Mouse (Mus musculus) cerebellum, postnatal 25 days (tissue): Measurements from ENCODE around the gene Xrcc2.
"Not testable (repeated sequence)": the region's sequence is repeated elsewhere in the genome, so short reads cannot be mapped to it uniquely, and the experiment has no call there.

Source experiments
- DNase-seq, 2 experiments: peaks; one replicate each; pipeline ENCODE4 v3.0.0; 2021; ENCODE audit warnings: mixed read lengths in 2 of 2

Xrcc2 gene

DNA sequence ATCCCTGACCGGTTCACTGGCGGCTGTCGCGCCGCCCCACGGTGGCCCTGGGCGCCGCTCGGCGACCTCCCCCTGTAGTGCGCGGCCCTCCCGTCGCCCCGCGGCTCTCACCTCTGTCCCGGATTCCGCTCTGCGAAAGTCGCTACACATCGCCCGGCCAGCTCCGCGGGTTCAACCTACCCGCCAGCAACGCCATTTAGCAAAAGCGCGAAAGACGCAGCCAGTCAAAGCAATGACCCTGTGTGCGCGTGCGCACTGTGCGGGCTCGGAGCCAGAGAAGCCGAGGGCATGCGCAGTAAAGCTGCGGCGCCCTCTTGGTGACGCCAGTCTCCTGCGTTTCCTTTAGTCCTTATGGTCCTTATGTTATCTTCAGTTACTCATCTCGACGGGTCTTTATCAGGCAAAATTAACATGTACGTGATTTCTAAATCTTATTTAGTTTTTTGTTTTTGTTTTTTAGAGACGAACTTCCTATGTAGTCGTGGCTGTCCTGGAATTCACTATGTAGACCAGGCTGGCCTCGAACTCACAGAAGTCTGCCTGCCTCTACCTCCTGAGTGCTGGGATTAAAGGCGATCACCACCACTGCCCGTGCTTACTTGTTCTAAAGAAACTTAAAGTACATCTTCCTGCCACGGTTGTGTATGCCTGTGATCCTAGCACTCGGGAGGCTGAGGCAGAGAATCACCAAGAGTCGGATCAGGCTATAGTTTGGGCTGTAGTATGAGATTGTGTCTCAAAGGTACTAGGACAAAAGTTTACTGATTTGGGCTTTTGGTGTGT lies at the start of gene Xrcc2:
Xrcc2 (minus strand) TSS at position 259 of the 783 bp plus-strand sequence.
- DNase-seq: peak; percentile 98 to 99

- DNase-seq: no peak
Observed at GRCm38 (mm10) chr5:25754236-25754766, 48.7 kb upstream of the Xrcc2 start.

GRCm38 (mm10) chr5:25753556-25754235 lies 48.1 kb upstream of the Xrcc2 start:
- DNase-seq: no peak

GRCm38 (mm10) chr5:25752862-25753261 lies 47.2 kb upstream of the Xrcc2 start:
- peak; percentile 39 to 41 for DNase-seq

DNA sequence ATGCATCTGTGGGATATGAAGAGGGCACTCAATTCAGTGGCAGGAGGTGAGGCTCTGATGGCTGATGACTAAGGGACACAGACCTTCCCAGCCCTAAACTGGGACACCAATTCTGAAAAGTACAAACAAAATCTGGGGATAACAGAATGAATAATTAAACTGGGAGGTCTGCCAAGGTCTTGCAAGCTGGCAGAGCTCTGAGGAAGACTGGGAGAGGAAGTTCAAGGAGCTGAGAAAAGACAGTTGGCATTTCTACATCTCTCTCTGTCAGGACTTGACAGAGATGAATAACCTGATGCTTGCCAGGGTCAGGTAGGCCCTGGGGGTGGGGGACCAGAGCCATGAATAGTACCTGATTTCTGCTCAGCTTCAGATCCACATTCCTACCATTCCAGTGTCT lies 45.9 kb upstream of the Xrcc2 start:
- peak in 1 of 2 experiments; percentile 16 for DNase-seq

DNA sequence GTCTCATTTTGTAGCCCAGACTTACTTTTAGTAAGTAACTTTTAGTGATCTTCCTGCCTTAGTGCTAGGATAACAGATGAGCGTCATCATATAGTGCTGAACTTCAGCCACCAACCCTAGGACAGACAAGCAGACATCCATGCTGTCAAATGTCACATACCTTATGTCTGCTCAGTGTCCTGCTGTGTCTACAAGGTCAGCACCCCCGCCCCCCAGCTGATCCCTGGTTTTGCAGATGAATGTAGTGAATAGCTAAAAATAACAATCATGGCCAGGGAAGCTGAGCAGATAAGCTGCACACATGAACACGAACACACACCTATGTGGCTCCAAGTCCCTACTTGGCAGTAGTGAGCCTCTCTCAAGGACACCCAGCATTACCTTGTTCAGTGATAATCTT lies 43.0 kb upstream of the Xrcc2 start:
- no peak for DNase-seq

DNA sequence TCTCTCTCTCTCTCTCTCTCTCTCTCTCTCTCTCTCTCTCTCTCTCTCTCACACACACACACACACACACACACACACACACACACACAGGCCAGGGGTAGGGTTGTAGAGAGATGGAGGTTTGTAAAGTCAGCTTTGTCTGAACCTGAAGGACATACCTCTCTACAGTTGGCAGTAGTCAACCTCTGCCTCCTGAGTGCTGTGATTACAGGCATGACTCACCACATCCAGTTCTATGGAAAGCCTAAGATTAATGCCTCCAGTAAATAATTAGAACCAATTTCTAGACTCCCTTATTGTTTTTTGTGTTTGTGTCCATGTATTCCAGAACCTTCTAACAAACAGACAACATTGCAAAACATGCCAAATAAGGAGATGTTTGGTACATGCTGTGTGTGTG lies 42.3 kb upstream of the Xrcc2 start:
- no peak for DNase-seq

DNA sequence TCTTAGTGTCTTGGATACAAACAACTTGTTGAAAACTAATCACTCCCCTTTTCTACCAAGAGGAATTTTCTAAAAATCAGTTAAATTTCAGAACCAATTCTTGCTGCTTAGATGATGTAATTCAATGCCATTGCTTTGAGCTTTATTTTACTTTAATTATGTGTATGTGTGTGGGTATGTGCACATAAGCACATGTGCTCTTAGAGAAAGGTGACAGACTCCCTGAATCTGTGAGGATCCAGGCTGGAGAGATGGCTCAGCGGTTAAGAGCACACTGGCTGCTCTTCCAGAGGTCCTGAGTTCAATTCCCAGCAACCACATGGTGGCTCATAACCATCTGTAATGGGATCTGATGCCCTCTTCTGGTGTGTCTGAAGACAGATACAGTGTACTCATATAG lies 33.3 kb upstream of the Xrcc2 start:
- not testable (repeated sequence) for DNase-seq

- DNase-seq: no peak
Observed at GRCm38 (mm10) chr5:25738448-25738847, 32.8 kb upstream of the Xrcc2 start.

DNA sequence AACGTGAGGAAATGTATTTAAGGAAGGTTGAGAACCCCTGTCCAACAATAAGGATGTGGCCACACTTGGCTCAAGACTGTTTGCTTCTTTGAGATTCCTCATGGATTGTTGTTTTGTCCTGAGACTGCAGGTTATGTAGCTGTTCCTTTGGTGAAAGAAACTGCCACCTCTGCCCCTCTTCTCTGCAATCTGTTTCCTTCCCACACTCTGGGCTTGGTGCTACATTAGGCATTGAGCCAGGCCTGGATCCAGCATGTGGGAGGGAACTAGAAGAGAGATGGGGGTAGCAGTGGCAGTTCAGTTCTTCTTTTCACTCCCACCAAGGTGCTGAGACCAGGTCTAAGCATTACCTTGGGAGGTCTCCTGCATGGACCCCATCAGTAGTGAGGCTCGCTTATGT lies 30.2 kb upstream of the Xrcc2 start:
- no peak for DNase-seq

GRCm38 (mm10) chr5:25734318-25734717 lies 28.7 kb upstream of the Xrcc2 start:
- peak; percentile 63 to 78 for DNase-seq

GRCm38 (mm10) chr5:25724134-25724675 lies 18.6 kb upstream of the Xrcc2 start:
- DNase-seq: no peak

- DNase-seq: no peak
Observed at GRCm38 (mm10) chr5:25723016-25723415, 17.4 kb upstream of the Xrcc2 start.

- DNase-seq: no peak
Observed at GRCm38 (mm10) chr5:25719390-25719789, 13.8 kb upstream of the Xrcc2 start.

GRCm38 (mm10) chr5:25713001-25713706 lies 7.5 kb upstream of the Xrcc2 start:
- DNase-seq: not testable (repeated sequence)

DNA sequence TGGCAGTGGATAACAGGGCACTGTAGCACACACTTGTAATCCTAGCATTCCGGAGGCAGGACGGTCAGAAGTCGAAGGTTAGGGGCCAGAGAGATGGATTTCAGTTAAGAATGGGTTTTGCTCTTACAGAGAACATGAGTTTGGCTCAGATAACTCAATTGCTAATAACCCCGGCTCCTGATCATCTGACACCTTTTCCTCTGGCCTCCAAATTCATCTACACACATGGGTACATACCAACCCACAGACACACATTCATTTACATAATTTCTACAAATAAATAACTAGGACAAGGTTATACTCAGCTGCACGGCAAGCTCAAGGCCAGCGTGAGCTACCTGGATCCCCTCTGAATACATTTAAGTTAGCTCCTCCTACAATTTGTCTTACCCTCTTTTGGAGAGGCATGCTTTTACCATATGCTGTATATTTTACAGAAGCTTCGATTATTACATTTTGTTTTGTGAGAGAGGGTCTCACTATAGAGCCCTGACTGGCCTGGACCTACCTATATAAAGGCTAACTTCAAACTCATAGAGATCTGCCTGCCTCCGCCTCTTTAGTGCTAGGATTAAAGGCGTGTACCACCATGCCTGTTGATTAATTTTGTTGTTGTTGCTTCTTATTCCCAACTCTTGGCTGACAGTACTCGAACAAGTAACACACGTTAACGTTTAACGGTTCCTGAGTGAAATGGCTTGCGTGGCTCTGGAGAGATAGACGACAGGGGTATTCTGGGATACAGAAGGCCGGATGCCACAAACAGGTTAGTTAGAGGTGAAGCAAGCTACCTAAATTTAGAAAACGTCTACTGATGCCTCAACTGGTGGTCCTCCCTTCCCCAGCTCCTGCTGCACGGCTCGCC lies 691 bp downstream of the Xrcc2 start:
- no peak for DNase-seq

GRCm38 (mm10) chr5:25697941-25698340 lies 7.7 kb downstream of the Xrcc2 start:
- no peak for DNase-seq

DNA sequence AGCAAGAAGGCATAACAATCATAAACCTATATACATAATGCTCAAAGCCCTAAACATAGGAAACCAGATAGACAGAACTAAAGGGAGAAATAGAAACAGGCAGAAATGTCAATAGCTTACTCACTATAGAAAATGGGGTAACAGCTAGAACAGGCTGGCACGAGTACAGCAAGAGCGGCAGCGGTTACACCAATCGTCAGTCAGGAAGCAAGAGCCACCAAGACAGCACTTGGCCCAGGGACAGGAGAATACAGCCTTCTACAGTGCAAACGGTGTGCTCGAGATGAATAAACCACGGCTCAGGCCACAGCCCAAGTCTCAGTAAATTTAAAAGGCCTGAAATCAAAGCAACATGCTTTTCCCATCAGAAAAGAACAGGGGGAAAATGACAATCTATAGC lies 9.4 kb downstream of the Xrcc2 start:
- DNase-seq: peak; percentile 14 to 45

- no peak for DNase-seq
Observed at GRCm38 (mm10) chr5:25695786-25696185, 9.8 kb downstream of the Xrcc2 start.

DNA sequence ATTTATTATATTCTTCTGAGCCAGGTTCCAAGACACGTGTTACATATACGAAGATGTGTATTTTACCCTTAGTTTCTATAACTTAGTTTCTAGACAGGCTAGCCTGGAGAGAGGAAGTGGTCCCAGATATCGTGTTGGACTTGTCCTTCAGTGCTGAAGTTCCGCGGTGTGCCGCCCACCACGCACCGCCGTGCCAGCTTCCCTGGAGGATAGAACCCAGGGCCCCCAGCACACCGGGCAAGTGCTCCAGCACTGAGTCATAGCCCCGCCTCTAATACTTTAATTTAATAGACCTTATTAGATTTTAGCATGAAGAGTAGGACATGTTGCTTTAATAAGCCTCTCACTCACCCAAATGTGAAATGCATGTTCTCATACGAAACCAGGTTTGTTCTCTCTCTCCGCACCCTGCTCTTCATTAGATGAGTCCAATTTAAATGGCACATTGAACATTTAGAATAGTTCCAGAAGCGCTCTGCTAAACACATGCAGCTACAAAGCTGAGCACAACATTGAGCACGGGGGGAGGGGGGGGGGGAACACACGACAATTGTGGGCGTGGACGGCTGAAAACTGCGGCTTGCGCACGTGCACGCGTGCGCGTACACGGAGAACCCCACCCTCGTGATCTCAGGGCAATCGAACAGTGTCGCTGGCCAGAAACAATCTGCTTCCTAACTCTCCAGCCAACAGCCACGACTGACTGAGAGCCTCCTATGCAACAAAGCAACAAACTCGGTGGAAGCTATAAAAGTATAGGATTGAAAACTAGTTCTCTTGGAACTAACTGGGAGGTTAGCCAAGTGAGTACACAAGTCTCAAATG lies 33.7 kb downstream of the Xrcc2 start:
- DNase-seq: no peak

DNA sequence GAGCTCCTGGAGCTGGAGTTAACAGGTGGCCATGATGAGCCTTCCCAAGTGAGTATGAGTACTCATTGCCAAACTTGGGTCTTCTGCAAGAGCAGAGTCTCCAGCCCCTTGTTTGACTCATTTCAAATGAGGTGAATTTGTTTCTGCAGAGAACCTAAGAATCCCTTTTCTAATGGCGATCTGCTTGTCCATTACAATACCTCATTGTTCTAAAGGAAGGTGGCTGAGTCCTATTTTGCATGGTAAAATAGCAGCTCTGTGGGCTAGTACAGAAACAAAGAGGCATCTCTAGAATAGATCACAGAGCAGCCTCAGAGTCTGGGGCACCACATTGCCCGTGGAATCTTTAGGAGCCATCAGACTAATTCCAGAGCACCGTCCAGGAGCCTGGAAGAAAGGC lies 34.6 kb downstream of the Xrcc2 start:
- DNase-seq: no peak
